Mouse (Mus musculus) left cerebral cortex, postnatal 4 days (tissue): ENCODE measurements around the gene Tmem119. TPM values are rescaled to one million over a fixed set of nuclear protein-coding genes. Genes with fewer than 3 reads are reported as not detected.
"Not testable (repeated sequence)": the region's sequence is repeated elsewhere in the genome, so short reads cannot be mapped to it uniquely, and the experiment has no call there.

ENCODE experiments used
- DNase-seq: peaks from one replicate; pipeline ENCODE4 v3.0.0-alpha.2; 2022
- intact Hi-C: fragments of 180-260 bp; cut with DNase I; formaldehyde crosslinking; loops from one replicate; pipeline ENCODE4 v1.15.1; 2025
- total RNA-seq, 2 experiments: library from RNA; stranded (reverse); gene quantifications; 2 replicates each; pipeline ENCODE4 v1.2.3; 2021

Gene Tmem119
- total RNA-seq, 2 experiments from 2014 or later = 3.3 to 4.6 TPM

- no peak for DNase-seq
- intact Hi-C loops = no loop called here
These were observed 9.7 kb downstream of the Tmem119 start for GRCm38 (mm10) chr5:113790453-113791196.

DNA sequence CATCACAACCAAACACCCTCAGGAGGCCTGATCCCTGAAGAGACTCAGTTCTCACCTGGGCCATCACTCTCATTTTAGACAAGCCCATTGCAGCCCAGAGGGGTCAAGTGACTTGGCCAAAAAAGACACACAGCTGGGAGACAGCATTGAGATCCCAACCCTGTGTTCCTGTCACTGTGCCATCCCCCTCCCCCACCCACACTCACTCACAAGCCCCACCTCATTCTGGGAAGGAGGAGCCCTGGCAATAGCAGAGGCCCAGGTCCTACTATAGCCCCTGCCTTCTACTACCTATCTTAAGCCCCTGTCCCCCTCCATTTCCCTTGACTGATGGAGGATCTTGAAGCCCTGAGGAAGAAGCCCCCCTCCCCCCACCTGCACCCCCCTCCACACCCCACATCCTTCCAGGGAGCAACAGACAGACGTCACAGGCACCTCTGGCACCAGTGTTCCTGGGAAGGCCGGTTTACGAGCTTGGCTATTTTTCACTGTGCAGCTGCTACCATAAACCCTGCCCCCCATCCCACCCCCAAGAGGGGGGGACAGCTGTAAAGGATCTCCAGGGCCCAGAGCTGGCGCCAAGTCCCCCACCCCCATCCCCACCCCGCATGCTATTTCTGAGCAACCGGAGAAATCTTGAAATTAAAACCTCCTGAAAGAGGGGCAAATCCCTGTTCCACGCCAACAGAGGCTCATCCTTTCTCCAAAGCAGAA, 11.1 kb downstream of the Tmem119 start:
- intact Hi-C loops = no loop called here
- DNase-seq = no peak

DNA sequence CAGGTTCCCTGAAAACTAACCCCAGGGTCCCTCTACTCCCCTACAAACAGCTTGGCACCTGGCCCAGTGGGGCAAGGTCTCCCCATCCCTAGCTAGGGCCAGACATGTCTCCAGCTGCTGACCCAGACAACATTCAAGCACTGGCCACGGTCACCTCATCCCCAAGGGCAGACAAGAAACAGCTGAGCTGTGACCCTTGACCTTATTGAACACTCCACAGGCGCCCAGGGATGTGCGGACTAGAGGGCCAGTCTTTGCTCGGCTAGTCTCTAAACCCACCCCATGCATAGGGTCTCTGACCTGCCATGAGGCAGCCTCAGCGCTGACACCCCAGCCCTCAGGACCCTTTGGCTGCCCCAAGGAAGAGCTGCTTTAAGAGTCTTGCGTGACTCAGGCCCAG, 11.7 kb downstream of the Tmem119 start:
- intact Hi-C loops = no loop called here
- DNase-seq = no peak

DNA sequence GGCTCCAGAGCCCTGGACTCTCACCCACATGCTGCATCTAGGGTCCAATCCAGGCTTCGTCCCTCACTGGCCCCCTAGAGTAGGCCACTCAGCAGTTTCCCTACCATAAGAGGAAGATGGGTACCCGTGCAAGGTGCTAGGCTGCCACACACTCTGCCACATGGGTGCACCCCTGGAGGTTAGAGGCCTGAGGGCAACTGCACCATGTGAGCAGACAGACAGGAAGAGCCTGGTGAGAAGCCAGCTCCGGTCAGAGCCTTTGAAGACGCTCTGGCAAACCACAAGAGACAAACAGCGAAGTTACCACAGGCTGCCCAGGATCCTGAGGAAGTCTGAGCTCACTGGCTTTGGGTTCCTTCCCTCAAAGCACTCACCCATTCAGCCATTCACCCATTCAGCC, 13.3 kb downstream of the Tmem119 start:
- no peak for DNase-seq
- intact Hi-C loops = no loop called here

DNA sequence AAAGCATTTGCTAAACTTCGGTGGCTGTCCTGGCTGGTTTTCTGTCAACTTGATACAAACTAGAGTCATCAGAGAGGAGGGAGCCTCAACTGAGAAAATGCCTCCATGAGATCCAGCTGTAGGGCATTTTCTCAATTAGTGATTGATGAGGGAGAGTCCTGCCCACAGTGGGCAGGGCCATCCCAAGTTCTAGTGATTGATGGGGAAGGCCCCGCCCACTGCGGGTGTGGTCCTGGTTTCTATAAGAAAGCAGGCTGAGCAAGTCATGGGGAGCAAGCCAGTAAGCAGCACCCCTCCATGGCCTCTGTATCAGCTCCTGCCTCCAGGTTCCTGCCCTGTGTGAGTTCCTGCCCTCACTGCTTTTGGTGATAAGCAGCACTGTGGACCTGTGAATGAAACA, 16.2 kb downstream of the Tmem119 start:
- DNase-seq, intact Hi-C loops: not testable (repeated sequence)

DNA sequence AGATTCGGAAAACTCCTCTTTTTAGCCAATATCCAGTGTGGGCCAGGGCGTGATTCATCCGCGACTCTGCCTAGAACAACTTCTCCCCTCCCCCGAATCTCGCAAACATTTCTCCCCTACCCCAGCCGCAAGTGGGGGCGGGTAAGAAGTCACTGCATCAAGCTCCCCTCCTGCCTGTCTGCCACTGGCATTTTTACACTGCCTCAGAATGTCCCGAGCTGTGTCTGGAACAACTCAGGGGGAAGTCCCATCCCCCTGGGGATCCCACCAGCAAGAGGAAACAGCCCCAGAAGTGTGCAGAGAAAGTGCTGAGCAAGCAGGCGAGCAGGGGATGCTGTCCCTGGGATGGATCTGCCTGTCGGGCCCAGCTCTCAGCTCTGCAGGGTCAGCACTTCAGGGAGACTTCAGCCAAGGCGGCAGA, 16.7 kb downstream of the Tmem119 start:
- intact Hi-C loops = no loop called here
- no peak for DNase-seq

GRCm38 (mm10) chr5:113782624-113783023, 17.7 kb downstream of the Tmem119 start:
- intact Hi-C loops = no loop called here
- no peak for DNase-seq

DNA sequence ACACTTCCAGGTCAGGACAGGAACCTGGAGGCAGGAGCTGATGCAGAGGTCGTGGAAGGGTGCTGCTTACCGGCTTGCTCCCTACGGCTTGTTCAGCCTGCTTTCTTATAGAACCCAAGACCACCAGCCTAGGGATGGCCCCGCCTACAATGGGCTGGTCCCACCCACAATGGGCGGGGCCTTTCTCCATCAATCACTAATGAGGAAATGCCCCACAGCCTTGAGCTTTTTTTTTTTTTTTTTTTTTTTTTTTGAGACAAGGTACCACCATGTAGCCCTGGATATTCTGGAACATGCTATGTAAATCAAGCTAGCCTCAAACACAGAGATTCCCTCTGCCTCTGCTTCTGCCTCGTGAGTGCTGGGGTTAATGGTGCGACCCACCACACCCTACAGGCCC, 18.4 kb downstream of the Tmem119 start:
- intact Hi-C loops = no loop called here
- no peak for DNase-seq

DNA sequence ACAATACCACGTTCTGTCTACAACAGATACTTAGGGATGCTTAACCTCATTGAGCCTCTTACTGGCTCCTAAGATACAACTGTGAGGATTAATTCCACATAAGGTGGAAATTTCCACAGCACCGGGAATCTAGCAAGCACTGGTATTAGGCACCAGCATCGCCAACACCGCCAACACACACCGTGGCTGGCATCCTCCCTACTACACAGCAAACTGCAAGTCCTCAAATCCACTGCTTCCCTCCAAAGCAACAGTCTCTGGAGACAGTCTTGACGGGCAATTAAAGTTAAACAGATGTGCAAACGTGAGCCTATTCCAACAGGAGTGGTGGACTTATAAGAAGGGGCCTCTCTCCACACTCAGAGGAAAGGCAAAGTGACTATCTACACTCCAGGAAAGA, 19.1 kb downstream of the Tmem119 start:
- no peak for DNase-seq
- intact Hi-C loops = no loop called here

- intact Hi-C loops = no loop called here
These were observed 19.6 kb downstream of the Tmem119 start for GRCm38 (mm10) chr5:113780763-113781162.

GRCm38 (mm10) chr5:113780082-113780752, 20.1 kb downstream of the Tmem119 start:
- intact Hi-C loops = no loop called here

More at GRCm38 (mm10) chr5:113780763-113781162, 19.6 kb downstream of the Tmem119 start:
- no peak for DNase-seq

GRCm38 (mm10) chr5:113779569-113779968, 20.7 kb downstream of the Tmem119 start:
- DNase-seq = no peak
- intact Hi-C loops = loop anchor here (10.0 kb wide), 1 partner anchor 165 kb away; no protein-coding TSS in a partner anchor

More at GRCm38 (mm10) chr5:113780082-113780752, 20.1 kb downstream of the Tmem119 start:
- DNase-seq = no peak

GRCm38 (mm10) chr5:113777728-113778127, 22.6 kb downstream of the Tmem119 start:
- DNase-seq = not testable (repeated sequence)
- intact Hi-C loops = loop anchor here (10.0 kb wide), 1 partner anchor 167 kb away; no protein-coding TSS in a partner anchor

GRCm38 (mm10) chr5:113776896-113777226, 23.5 kb downstream of the Tmem119 start:
- no peak for DNase-seq
- intact Hi-C loops = loop anchor here (10.0 kb wide), 1 partner anchor 168 kb away; no protein-coding TSS in a partner anchor

DNA sequence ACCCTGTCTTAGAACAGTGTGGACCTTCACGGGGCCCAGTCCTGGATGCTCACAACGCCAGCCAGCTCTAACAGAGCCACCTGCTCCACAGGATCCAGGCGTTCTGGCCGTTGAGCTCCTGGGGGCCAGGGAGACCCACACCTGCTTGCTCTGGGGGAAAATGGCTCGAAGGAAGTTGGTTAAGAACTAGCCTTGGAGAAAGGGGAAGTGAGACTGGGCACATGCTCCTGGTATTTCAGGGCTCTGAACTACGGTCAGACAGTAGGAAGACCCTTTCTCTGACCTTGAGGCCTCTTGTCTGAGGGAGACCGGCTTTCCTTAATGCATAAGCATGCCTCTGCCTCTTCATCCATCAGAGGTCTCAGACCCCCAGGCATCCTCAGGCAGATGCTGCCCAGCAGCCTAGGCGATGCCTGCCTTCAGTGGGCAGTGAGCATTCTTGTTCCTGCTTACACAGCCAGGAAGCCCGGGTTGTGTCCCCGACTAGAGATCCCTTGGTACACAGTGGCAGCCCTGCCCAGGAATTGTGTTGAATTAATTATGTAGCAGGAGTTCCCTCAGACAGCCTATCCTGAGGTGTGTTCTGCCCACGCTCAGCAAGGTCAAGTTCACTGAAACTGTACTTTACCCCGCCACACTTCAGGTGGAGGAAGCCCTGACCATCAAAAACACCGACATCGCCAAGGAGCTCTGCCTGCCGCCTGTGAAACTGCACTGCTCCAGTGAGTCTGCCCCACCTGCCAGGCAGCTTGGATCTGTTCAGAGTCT, 24.0 kb downstream of the Tmem119 start:
- intact Hi-C loops = loop anchor here (10.0 kb wide), 1 partner anchor 168 kb away; no protein-coding TSS in a partner anchor
- no peak for DNase-seq

- DNase-seq = no peak
- intact Hi-C loops = loop anchor here (10.0 kb wide), 1 partner anchor 169 kb away; no protein-coding TSS in a partner anchor
These were observed 24.7 kb downstream of the Tmem119 start for GRCm38 (mm10) chr5:113775585-113775984.

- intact Hi-C loops = loop anchor here (5.0 to 10.0 kb wide), 2 partner anchors 44 to 171 kb away; no protein-coding TSS in a partner anchor
- peak; percentile 88 for DNase-seq
These were observed 26.7 kb downstream of the Tmem119 start for GRCm38 (mm10) chr5:113773664-113774063.

- intact Hi-C loops = loop anchor here (5.0 to 10.0 kb wide), 2 partner anchors 44 to 172 kb away; no protein-coding TSS in a partner anchor
- no peak for DNase-seq
These were observed 27.3 kb downstream of the Tmem119 start for GRCm38 (mm10) chr5:113772905-113773519.

DNA sequence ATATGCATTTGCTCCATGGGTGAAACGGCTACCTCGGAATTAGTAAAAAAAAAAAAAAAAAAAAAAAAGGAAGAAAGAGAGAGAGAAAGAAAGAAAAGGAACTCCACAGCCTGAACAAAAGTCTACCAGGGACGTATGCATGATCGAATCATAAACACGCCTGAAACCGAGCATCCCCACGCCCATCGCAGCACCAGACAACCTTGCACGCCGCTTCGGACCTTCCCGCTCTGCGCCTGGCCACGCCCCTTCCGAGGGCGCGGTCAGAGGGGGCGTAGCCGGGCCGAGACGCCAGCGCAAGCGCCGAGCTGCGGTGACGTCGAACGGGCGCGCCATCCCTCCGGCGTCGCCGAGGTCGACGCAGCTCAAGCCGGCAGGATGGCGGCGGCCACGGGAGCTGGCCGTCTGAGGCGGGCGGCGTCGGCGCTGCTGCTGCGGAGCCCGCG, 27.8 kb downstream of the Tmem119 start, which contains the start of the genes Sart3 and Iscu:
Gene Sart3, minus strand, starts transcription at position 61 of the 446 bp plus-strand sequence.
Gene Iscu, plus strand, starts transcription at position 299 of the 446 bp plus-strand sequence.
- intact Hi-C loops = loop anchor here (5.0 to 10.0 kb wide), 2 partner anchors 45 to 172 kb away; no protein-coding TSS in a partner anchor
- peak; percentile 96 for DNase-seq
